19 mouse cellular contexts compared by ENCODE assay signal in genomic region chr8:101662874-101663273, GRCm38 (mm10).
A peak's percentile ranks its signal among the peaks of the same experiment; 100 is the strongest.
DNase-seq lines count a peak whose midpoint lies in the region; ATAC-seq and TF ChIP-seq lines count a peak whose summit lies in the region.
"Had no signal": no experiment of that assay in that cellular context is flagged by ENCODE, and none has a peak within 500 bp of the region (broad histone marks: within the 10 kb centered on the region; RNA-seq: fewer than 3 reads in every experiment).

No protein-coding gene starts in this region.

- no peak for TF ChIP-seq RAD21 in MEL (IDR thresholded peaks at IDR 0.05; ENCODE audit: low read depth, low read length)

- ATAC-seq in forebrain, postnatal 0 days, result no peak
- ATAC-seq: activated CD4-positive, CD25-positive, alpha-beta regulatory T cell, adult 4 months; CD4-positive, CD25-positive, alpha-beta regulatory T cell, adult 4 months; Patski had no signal

- peaks cover 0 to 6% of the 10 kb centered on the region in 2 experiments; a peak in 2 of 4 replicates for H3K36me3 ChIP-seq in MEL (ENCODE audit: control insufficient read depth in 1 of 2, insufficient read depth in 2 of 2, low read length in 2 of 2)
- no peaks in the 10 kb centered on the region for H3K36me3 ChIP-seq in forebrain, postnatal 0 days (ENCODE audit: insufficient read depth)
- H3K36me3 ChIP-seq: G1E had no signal

- no peak for TF ChIP-seq POLR2A in MEL (IDR thresholded peaks at IDR 0.05; ENCODE audit: control insufficient read depth in 1 of 2, insufficient read depth in 1 of 2, low read depth in 1 of 2, low read length in 2 of 2, poor library complexity in 1 of 2)

- 0 out of 4 replicates have a peak overlapping the region, but pooled peaks of 1 of the 2 experiments have one; percentile 12 for H3K4me3 ChIP-seq in MEL (ENCODE audit: control insufficient read depth in 1 of 2, insufficient read depth in 1 of 2, low read depth in 2 of 2, low read length in 2 of 2)
- H3K4me3 ChIP-seq in forebrain, postnatal 0 days (ENCODE audit: low read depth, low read length), result no peak overlapping the region

- H3K79me2 ChIP-seq in MEL (ENCODE audit: control insufficient read depth, insufficient read depth, low read length, poor library complexity), result no peaks in the 10 kb centered on the region

- DNase-seq in MEL (ENCODE audit: low read depth, low spot score), result peak; percentile 26
- no peak for DNase-seq in forebrain, postnatal 0 days
- DNase-seq: adrenal gland, adult 2 months; adrenal gland, adult 8-10 months; adrenal gland, postnatal 10 days; adrenal gland, postnatal 14 days; adrenal gland, postnatal 25 days; adrenal gland, postnatal 36 days; B cell, adult 2 months; cerebellum, adult 11 months; cerebellum, adult 11-12 months; cerebellum, adult 18-20 months; cerebellum, adult 2 months; cerebellum, adult 8-10 months had no signal

- peaks cover 0 to 11% of the 10 kb centered on the region in 2 experiments; a peak in 2 of 4 replicates for H3K4me1 ChIP-seq in MEL (ENCODE audit: control insufficient read depth in 1 of 2, insufficient read depth in 2 of 2, low read length in 2 of 2)
- H3K4me1 ChIP-seq in forebrain, postnatal 0 days (ENCODE audit: insufficient read depth), result no peaks in the 10 kb centered on the region

- H3K9me3 ChIP-seq in MEL (replicated peaks; ENCODE audit: insufficient read depth, low read length), result no peaks in the 10 kb centered on the region
- H3K9me3 ChIP-seq in forebrain, postnatal 0 days (ENCODE audit: low read length), result no peaks in the 10 kb centered on the region

- H3K4me2 ChIP-seq in forebrain, postnatal 0 days (ENCODE audit: low read depth), result no peak overlapping the region

- WGBS in forebrain, postnatal 0 days, result 73% methylated on average over 2 of the region's 2 CpGs

- no peak overlapping the region for H3K9ac ChIP-seq in MEL (ENCODE audit: control insufficient read depth, low read depth, low read length, poor library complexity, severe bottlenecking)
- no peak overlapping the region for H3K9ac ChIP-seq in forebrain, postnatal 0 days

- no peak overlapping the region for H3K27ac ChIP-seq in MEL (ENCODE audit: control insufficient read depth, low read depth, low read length)
- no peak overlapping the region for H3K27ac ChIP-seq in forebrain, postnatal 0 days (ENCODE audit: low read depth, low read length)

- no peaks in the 10 kb centered on the region for H3K27me3 ChIP-seq in MEL (ENCODE audit: control insufficient read depth in 1 of 2, insufficient read depth in 2 of 2, low read length in 2 of 2)
- H3K27me3 ChIP-seq in forebrain, postnatal 0 days (ENCODE audit: insufficient read depth, low read length), result no peaks in the 10 kb centered on the region
- H3K27me3 ChIP-seq: CH12.LX, Patski had no signal

- TF ChIP-seq EP300 in MEL (IDR thresholded peaks at IDR 0.05; ENCODE audit: low read depth in 1 of 2, low read length in 2 of 2), result peak; percentile 60 to 62

- TF ChIP-seq CTCF in MEL (IDR thresholded peaks at IDR 0.05 in 2 of 3, conservative IDR thresholded peaks at IDR 0.05 in 1 of 3; ENCODE audit: control insufficient read depth in 1 of 3, insufficient read depth in 1 of 3, low read depth in 2 of 3, low read length in 3 of 3, poor library complexity in 1 of 3, severe bottlenecking in 1 of 3), result no peak
- TF ChIP-seq CTCF in forebrain, postnatal 0 days (IDR thresholded peaks at IDR 0.05; ENCODE audit: low read depth), result no peak

TF ChIP-seq in MEL, 35 proteins besides CTCF, POLR2A, EP300 and RAD21:
- TF ChIP-seq E2F4 (IDR thresholded peaks at IDR 0.05; ENCODE audit: borderline replicate concordance, low read depth, low read length) (no peak), HCFC1 (IDR thresholded peaks at IDR 0.05; ENCODE audit: low read depth, low read length) (no peak), TCF12 (IDR thresholded peaks at IDR 0.05; ENCODE audit: low read depth, low read length) (peak; percentile 52), ZMIZ1 (IDR thresholded peaks at IDR 0.05; ENCODE audit: low read depth, low read length) (no peak), CHD1 (IDR thresholded peaks at IDR 0.05; ENCODE audit: low read depth, low read length) (no peak), GATA1 (IDR thresholded peaks at IDR 0.05; ENCODE audit: low read depth, low read length) (peak; percentile 44; the same call in 1 of the 2 replicates), ETS1 (IDR thresholded peaks at IDR 0.05; ENCODE audit: low read depth, low read length) (peak; percentile 50), UBTF (IDR thresholded peaks at IDR 0.05; ENCODE audit: borderline replicate concordance, insufficient read depth, low read depth, low read length) (no peak), MAX (IDR thresholded peaks at IDR 0.05; ENCODE audit: low read length) (no peak), SIN3A (IDR thresholded peaks at IDR 0.05; ENCODE audit: low read length) (no peak), TBP (IDR thresholded peaks at IDR 0.05; ENCODE audit: low read depth, low read length) (no peak), NELFE (IDR thresholded peaks at IDR 0.05; ENCODE audit: low read depth, low read length) (no peak), NRF1 (IDR thresholded peaks at IDR 0.05; ENCODE audit: insufficient read depth, low read depth, low read length, poor library complexity, severe bottlenecking) (no peak), USF1 (IDR thresholded peaks at IDR 0.05; ENCODE audit: low read depth, low read length) (no peak), POLR2AphosphoS5 (IDR thresholded peaks at IDR 0.05; ENCODE audit: borderline replicate concordance, low read depth, low read length) (no peak), JUND (IDR thresholded peaks at IDR 0.05; ENCODE audit: low read depth, low read length) (no peak), ZC3H11A (IDR thresholded peaks at IDR 0.05; ENCODE audit: low read depth, low read length) (no peak)
